Mouse (Mus musculus) small intestine, adult 2 months (tissue): Measurements from ENCODE around the gene Khdc3. TPM values are rescaled to one million over a fixed set of nuclear protein-coding genes. Genes with fewer than 3 reads are reported as not detected.
"Not testable (repeated sequence)": the region's sequence is repeated elsewhere in the genome, so short reads cannot be mapped to it uniquely, and the experiment has no call there.

Experiments used
- H3K27ac ChIP-seq: fragments of 200-500 bp; 2 replicates; pipeline ENCODE4 v1.5.1; 2012; ENCODE audit warnings: low read depth, low read length, control low read depth, inconsistent platforms; ENCODE audit not compliant: insufficient read depth
- H3K27me3 ChIP-seq: fragments of 200-500 bp; 2 replicates; pipeline ENCODE4 v1.6.1; 2012; ENCODE audit warnings: mild to moderate bottlenecking, moderate library complexity, low read length, inconsistent platforms; ENCODE audit not compliant: control insufficient read depth, insufficient read depth
- H3K36me3 ChIP-seq: fragments of 200-500 bp; 2 replicates; pipeline ENCODE4 v1.6.1; 2012; ENCODE audit warnings: mild to moderate bottlenecking, low read length, control low read depth, inconsistent platforms; ENCODE audit not compliant: control insufficient read depth, insufficient read depth
- H3K4me1 ChIP-seq: fragments of 200-500 bp; 2 replicates; pipeline ENCODE4 v1.6.1; 2012; ENCODE audit warnings: low read length, inconsistent platforms, mixed read lengths; ENCODE audit not compliant: control insufficient read depth, insufficient read depth, insufficient read length
- H3K4me3 ChIP-seq: fragments of 200-500 bp; 2 replicates; pipeline ENCODE4 v1.5.1; 2012; ENCODE audit warnings: low read depth, mild to moderate bottlenecking, control low read depth, inconsistent platforms, low read length, moderate library complexity
- CTCF ChIP-seq: fragments of 200-500 bp; IDR thresholded peaks from 2 replicates; pipeline ENCODE4 v1.5.1; 2012; ENCODE audit warnings: low read depth, mild to moderate bottlenecking, control low read depth, inconsistent platforms, low read length, moderate library complexity, mixed read lengths; ENCODE audit not compliant: insufficient replicate concordance, insufficient read length; ENCODE audit errors: extremely low read depth
- POLR2A ChIP-seq: fragments of 200-500 bp; IDR thresholded peaks from 2 replicates; pipeline ENCODE4 v1.6.1; 2012; ENCODE audit warnings: low read depth, mild to moderate bottlenecking, control low read depth, inconsistent platforms, low read length, moderate library complexity
- WGBS: fragments of 180-500 bp; shearing (Covaris S2); methylation state at CpG from one replicate; pipeline ENCODE4 v1.1.7; 2018; 5-methylcytosine and 5-hydroxymethylcytosine counted together
- polyA plus RNA-seq: library from polyadenylated mRNA; depleted of rRNA; stranded (reverse); fragments of >200 nt; gene quantifications from 2 replicates; pipeline ENCODE4 v1.2.3, GENCODE M21; 2012

The Khdc3 gene
- polyA plus RNA-seq, 1 experiment = 0.18 TPM

GRCm38 (mm10) chr9:73070971-73071659, 30.5 kb upstream of the Khdc3 start:
- H3K27me3 ChIP-seq = no peaks in the 10 kb centered on the region
- peak overlapping the region; percentile 38 for H3K27ac ChIP-seq
- WGBS = 44% methylated on average over 10 of the region's 10 CpGs
- H3K4me3 ChIP-seq = no peak overlapping the region
- TF ChIP-seq CTCF (no peak), POLR2A (no peak)
- peaks cover 15% of the 10 kb centered on the region for H3K4me1 ChIP-seq
- no peaks in the 10 kb centered on the region for H3K36me3 ChIP-seq

DNA sequence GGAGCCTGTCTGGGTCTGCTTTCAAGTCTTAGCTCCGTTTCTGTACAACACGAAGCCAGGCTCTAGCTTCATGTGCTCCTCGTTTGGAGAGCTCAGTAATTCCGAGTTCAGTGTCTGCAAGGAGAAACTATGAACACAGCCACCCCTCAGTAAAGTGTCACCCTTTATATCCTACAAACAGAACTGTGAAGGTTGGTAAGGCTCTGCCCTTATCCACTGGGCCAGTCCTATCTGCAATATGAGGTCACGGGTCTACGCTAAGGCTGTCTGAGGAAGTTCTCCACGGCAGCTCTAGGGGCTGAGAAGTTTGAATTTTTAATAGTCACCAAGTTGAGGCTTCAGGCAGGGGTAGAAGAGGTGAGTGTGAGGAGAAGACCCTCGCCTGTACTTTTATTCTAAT, 29.2 kb upstream of the Khdc3 start:
- TF ChIP-seq POLR2A (no peak), CTCF (no peak)
- H3K27me3 ChIP-seq = no peaks in the 10 kb centered on the region
- 81% methylated on average over 8 of the region's 8 CpGs for WGBS
- peaks cover 15% of the 10 kb centered on the region for H3K4me1 ChIP-seq
- H3K27ac ChIP-seq = 0 out of 2 replicates have a peak overlapping the region, but pooled peaks have one; percentile 39
- no peaks in the 10 kb centered on the region for H3K36me3 ChIP-seq
- H3K4me3 ChIP-seq = no peak overlapping the region

DNA sequence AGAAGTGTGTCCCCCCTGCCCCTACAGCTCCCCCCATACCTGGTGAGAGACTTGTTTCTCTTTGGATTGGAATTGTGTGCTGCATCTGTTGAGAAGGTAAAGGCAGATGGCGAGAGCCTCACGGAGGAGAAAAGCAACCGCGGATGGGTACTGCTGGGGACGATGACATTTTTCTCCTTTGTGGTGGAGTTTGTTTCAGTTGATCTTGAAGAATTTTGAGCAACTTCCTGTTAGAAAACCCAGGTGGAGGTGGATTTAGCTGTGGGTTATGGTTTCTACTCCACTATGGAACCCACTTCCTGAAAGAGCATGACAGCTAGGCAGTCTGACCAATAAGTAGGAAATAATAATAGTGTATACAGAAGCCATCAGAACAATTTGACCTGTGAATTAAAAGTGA, 28.5 kb upstream of the Khdc3 start:
- TF ChIP-seq POLR2A = no peak
- no peak for TF ChIP-seq CTCF
- 81% methylated on average over 5 of the region's 5 CpGs for WGBS
- no peaks in the 10 kb centered on the region for H3K36me3 ChIP-seq
- H3K4me1 ChIP-seq = peaks cover 10% of the 10 kb centered on the region
- H3K27ac ChIP-seq = peak overlapping the region; percentile 39; the same call in 1 of the 2 replicates
- H3K27me3 ChIP-seq = no peaks in the 10 kb centered on the region
- H3K4me3 ChIP-seq = no peak overlapping the region

GRCm38 (mm10) chr9:73079349-73079748, 22.3 kb upstream of the Khdc3 start:
- not testable (repeated sequence) for H3K27ac ChIP-seq, H3K4me1 ChIP-seq, H3K27me3 ChIP-seq, H3K4me3 ChIP-seq, H3K36me3 ChIP-seq
- 73% methylated on average over 12 of the region's 12 CpGs for WGBS

DNA sequence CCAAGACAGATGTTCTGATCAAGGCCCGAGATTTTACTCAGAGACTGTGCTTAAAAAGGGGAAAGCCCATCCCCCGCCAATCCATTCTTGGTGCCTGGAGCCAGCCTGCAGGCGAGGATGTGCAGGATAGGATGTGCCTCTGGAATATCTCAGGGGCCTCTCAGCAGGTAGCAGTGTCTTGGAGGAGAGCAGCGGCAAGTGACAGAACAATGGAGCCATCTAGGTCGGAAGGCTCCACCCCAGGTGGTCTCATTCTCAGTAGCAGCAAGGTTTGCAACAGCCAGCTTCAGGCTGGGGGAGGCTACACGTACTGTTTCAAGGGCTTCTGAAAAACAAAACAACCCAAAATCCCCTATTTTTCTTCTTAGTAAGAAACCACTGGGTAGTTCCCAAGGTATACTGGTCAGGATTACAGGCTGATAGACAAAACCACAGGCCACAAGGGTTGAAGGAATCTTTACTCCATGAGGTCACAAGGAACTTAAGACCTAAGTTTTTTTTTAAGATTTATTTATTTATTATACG, 21.8 kb upstream of the Khdc3 start:
- no peaks in the 10 kb centered on the region for H3K4me1 ChIP-seq
- no peaks in the 10 kb centered on the region for H3K36me3 ChIP-seq
- H3K4me3 ChIP-seq = no peak overlapping the region
- no peak for TF ChIP-seq CTCF
- no peak for TF ChIP-seq POLR2A
- H3K27ac ChIP-seq = no peak overlapping the region
- no peaks in the 10 kb centered on the region for H3K27me3 ChIP-seq
- 82% methylated on average over 7 of the region's 7 CpGs for WGBS

- Histone ChIP-seq H3K4me3 (no peak overlapping the region), H3K27me3 (no peaks in the 10 kb centered on the region), H3K36me3 (no peaks in the 10 kb centered on the region), H3K27ac (no peak overlapping the region), H3K4me1 (no peaks in the 10 kb centered on the region)
- TF ChIP-seq POLR2A (no peak), CTCF (no peak)
- 85% methylated on average over 8 of the region's 8 CpGs for WGBS
These were observed 19.2 kb upstream of the Khdc3 start for GRCm38 (mm10) chr9:73082291-73083000.

GRCm38 (mm10) chr9:73083956-73084355, 17.7 kb upstream of the Khdc3 start:
- no peak for TF ChIP-seq POLR2A
- TF ChIP-seq CTCF = no peak
- Histone ChIP-seq H3K4me3 (no peak overlapping the region), H3K27me3 (no peaks in the 10 kb centered on the region), H3K27ac (no peak overlapping the region), H3K4me1 (no peaks in the 10 kb centered on the region), H3K36me3 (no peaks in the 10 kb centered on the region)
- WGBS = 69% methylated on average over 6 of the region's 6 CpGs
